Mouse (Mus musculus) liver, embryonic 13.5 days (tissue): ENCODE data around the gene Tlk2. TPM values are rescaled to one million over a fixed set of nuclear protein-coding genes. Genes with fewer than 3 reads are reported as not detected.

Source experiments
- ATAC-seq: fragments of 200-750 bp; cut with Nextera tagmentation; 2 replicates; pipeline ENCODE4 v1.8.0; 2017; ENCODE audit warnings: low read depth, mild to moderate bottlenecking, moderate number of reproducible peaks, moderate library complexity
- DNase-seq: peaks from one replicate; pipeline ENCODE4 v3.0.0; 2022
- H3K27ac ChIP-seq: fragments of 300-500 bp; sonication (generic); 2 replicates; pipeline ENCODE4 v1.5.1; 2015; ENCODE audit warnings: moderate library complexity, mild to moderate bottlenecking, inconsistent platforms
- H3K27me3 ChIP-seq: fragments of 300-500 bp; sonication (generic); 2 replicates; pipeline ENCODE4 v1.6.1; 2015; ENCODE audit warnings: mild to moderate bottlenecking, inconsistent platforms
- H3K36me3 ChIP-seq: fragments of 300-500 bp; sonication (generic); 2 replicates; pipeline ENCODE4 v1.6.1; 2015; ENCODE audit warnings: mild to moderate bottlenecking, inconsistent platforms
- H3K4me1 ChIP-seq: fragments of 300-500 bp; sonication (generic); replicated peaks from 2 replicates; pipeline ENCODE4 v1.6.1; 2015; ENCODE audit warnings: inconsistent platforms
- H3K4me2 ChIP-seq: fragments of 300-500 bp; sonication (generic); 2 replicates; pipeline ENCODE4 v1.6.1; 2015; ENCODE audit warnings: inconsistent platforms, mild to moderate bottlenecking, moderate library complexity
- H3K4me3 ChIP-seq: fragments of 300-500 bp; sonication (generic); replicated peaks from 2 replicates; pipeline ENCODE4 v1.5.1; 2015; ENCODE audit warnings: mild to moderate bottlenecking, inconsistent platforms
- H3K9ac ChIP-seq: fragments of 300-500 bp; sonication (generic); 2 replicates; pipeline ENCODE4 v1.6.1; 2015; ENCODE audit warnings: mild to moderate bottlenecking, inconsistent platforms
- H3K9me3 ChIP-seq: fragments of 300-500 bp; sonication (generic); replicated peaks from 2 replicates; pipeline ENCODE4 v1.6.1; 2016; ENCODE audit warnings: inconsistent platforms
- WGBS: fragments of 180-500 bp; shearing (Covaris S2); methylation state at CpG from one replicate; pipeline ENCODE4 v1.1.7; 2015; ENCODE audit not compliant: insufficient replicate concordance; 5-methylcytosine and 5-hydroxymethylcytosine counted together
- polyA plus RNA-seq: library from polyadenylated mRNA; unstranded; fragments of >200 nt; fragmentation: Nextera tagmentation; extraction: Ambion mirVana; gene quantifications from 2 replicates; pipeline ENCODE4 v1.2.1, GENCODE M21; 2015

Gene Tlk2
- polyA plus RNA-seq, 1 experiment from 2014 or later, result 8.0 TPM

DNA sequence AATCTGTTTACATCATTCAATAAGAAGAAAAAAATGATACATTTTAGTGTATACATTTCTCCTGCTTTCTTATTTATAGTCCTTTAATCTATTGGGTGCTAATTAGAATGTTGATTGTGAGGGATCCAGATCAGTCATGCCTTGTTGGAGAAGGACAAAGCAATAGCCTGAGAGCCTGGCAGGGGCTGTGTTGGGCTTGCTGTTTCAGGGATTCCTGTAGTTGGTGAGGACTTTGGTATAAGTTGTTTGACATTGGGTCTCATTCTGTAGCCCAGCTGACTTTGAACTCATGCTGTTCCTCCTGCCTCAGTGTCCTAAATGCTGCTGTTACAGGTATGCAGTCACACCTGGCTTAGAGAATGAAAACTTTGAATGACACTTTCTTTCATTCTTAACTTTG is 85.9 kb downstream of the Tlk2 start:
- Histone ChIP-seq H3K9ac (no peak overlapping the region), H3K36me3 (peaks cover 74% of the 10 kb centered on the region), H3K27ac (no peak overlapping the region), H3K9me3 (no peaks in the 10 kb centered on the region), H3K4me2 (no peak overlapping the region), H3K4me1 (no peaks in the 10 kb centered on the region), H3K27me3 (no peaks in the 10 kb centered on the region), H3K4me3 (no peak overlapping the region)
- DNase-seq (no peak), ATAC-seq (no peak)

DNA sequence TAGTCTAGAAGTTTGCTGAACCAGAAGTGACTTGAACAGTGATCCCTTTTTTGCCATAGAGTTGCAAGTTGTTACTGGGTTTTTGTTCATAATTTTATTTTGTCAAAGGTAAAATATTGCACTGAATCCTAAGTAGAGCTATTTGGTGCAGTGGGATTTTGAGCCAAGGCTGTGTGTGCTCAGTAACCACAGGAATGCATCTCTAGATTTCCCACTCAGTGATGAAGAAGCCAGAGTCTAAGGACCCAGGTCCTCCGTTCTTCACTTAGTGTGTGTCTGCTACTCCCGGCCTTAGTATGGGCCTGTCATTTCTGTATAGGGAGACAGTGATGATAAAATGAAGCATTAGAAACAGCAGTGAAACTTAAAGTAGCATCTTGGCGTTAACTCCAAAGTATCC is 86.4 kb downstream of the Tlk2 start:
- Histone ChIP-seq H3K4me2 (no peak overlapping the region), H3K4me3 (no peak overlapping the region), H3K9ac (no peak overlapping the region), H3K4me1 (no peaks in the 10 kb centered on the region), H3K36me3 (peaks cover 69% of the 10 kb centered on the region), H3K9me3 (no peaks in the 10 kb centered on the region), H3K27ac (no peak overlapping the region), H3K27me3 (no peaks in the 10 kb centered on the region)
- DNase-seq (no peak), ATAC-seq (no peak)
- WGBS, result 90% methylated on average over 3 of the region's 3 CpGs

DNA sequence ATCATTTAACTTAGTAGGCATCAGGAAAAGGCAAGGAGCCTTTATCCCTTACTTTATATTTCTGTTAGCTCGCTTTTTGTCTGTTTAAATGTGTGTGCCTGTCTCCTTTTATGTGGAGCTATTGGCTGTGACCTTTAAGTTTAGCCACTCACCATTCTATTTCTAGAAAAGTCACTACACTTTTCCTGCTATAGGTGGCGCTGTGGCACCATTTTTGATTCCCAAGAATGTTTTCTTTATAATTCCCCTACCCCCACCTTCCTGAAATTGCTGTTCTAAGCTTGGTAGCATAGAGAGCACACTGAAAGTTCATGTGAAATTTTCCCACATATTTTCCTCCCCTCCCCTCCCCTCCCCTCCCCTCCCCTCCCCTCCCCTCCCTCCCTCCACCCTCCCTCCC is 91.5 kb downstream of the Tlk2 start:
- H3K36me3 ChIP-seq, result peaks cover 60% of the 10 kb centered on the region
- H3K4me1 ChIP-seq, result no peaks in the 10 kb centered on the region
- no peak overlapping the region for H3K4me2 ChIP-seq
- no peaks in the 10 kb centered on the region for H3K9me3 ChIP-seq
- no peak overlapping the region for H3K27ac ChIP-seq
- no peaks in the 10 kb centered on the region for H3K27me3 ChIP-seq
- no peak for ATAC-seq
- no peak for DNase-seq
- no peak overlapping the region for H3K4me3 ChIP-seq
- 26% methylated on average over 2 of the region's 2 CpGs for WGBS
- no peak overlapping the region for H3K9ac ChIP-seq

DNA sequence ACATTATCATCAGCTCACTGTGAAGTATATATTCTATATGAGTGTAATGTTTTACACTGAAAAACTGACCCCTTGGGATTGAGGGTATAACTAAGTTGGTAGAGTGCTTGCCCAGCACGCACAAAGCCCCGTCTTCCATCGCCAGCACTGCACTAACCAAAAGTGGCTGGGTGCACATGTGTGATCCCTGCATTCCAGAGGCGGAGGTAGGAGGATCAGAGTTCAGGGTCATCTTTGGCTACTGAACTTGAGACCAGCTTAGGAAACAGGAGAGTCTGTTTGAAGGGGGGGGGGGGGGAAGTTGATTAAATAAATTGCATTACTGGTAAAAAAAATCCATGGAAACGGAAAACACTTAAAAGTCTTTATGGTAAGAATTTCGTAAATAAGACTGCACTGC is 101.8 kb downstream of the Tlk2 start:
- Histone ChIP-seq H3K36me3 (peaks cover 91% of the 10 kb centered on the region), H3K4me2 (no peak overlapping the region), H3K4me1 (no peaks in the 10 kb centered on the region), H3K4me3 (no peak overlapping the region), H3K27ac (no peak overlapping the region), H3K9me3 (no peaks in the 10 kb centered on the region), H3K27me3 (no peaks in the 10 kb centered on the region), H3K9ac (no peak overlapping the region)
- ATAC-seq (no peak), DNase-seq (no peak)
- 86% methylated on average over 6 of the region's 6 CpGs for WGBS

DNA sequence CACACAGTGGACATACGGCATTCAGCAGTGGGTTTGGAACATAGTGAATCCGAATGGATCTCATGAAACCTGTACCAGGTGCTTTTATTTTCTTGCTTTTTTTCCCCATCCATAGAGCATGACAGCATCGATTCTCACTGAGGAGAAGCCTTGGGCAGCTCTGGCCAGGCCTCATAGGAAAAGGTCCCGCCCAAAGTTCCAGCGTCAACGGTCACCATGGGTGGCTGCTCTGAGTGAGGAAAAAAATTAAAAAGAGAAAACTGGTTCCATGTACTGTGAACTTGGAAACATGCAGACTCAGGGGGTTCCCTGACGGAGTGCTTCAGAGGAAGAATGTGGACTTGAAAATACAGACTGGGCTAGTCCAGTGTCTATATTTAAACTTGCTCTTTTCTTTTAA is 102.7 kb downstream of the Tlk2 start:
- Histone ChIP-seq H3K9ac (no peak overlapping the region), H3K4me2 (no peak overlapping the region), H3K27me3 (no peaks in the 10 kb centered on the region), H3K27ac (no peak overlapping the region), H3K9me3 (no peaks in the 10 kb centered on the region), H3K36me3 (peaks cover 91% of the 10 kb centered on the region), H3K4me3 (no peak overlapping the region), H3K4me1 (0 out of 2 replicates have a peak, but pooled peaks cover 3% of the 10 kb centered on the region)
- 92% methylated on average over 7 of the region's 7 CpGs for WGBS
- ATAC-seq (no peak), DNase-seq (no peak)

DNA sequence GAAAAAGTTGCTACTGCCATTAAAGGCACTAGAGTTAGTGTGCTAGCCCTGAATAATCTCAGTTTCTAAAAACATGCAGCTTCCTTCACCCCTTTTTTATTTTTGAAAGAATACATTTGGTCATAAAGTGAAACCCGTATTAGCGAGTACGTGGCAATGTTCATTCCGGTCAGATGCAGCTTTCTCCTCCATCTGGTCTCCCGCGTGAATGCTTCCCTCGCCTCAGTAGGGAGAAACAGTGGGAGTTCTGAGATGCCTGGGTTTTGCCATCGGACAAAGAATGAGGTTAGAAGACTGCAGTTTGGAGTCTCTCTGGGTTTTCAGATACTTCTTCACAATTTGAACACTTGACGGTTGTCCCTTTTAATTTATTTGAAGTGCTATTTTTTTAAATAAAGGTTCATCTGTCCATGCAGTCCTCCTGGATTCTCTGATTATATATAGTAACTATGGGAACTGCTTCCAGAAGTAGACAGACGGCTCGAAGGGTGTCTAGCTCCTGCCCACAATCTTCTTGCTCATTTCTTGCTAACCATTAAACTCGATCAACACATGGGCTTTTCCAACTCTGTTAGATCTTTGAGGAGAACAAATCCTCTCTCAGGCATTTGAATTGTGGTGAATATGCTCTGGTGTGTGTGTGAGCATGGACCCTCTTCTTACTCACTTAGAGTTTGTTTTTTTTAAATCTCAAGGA is 103.3 kb downstream of the Tlk2 start:
- Histone ChIP-seq H3K27me3 (no peaks in the 10 kb centered on the region), H3K36me3 (peaks cover 88% of the 10 kb centered on the region), H3K9me3 (no peaks in the 10 kb centered on the region), H3K9ac (no peak overlapping the region), H3K4me2 (no peak overlapping the region), H3K4me1 (0 out of 2 replicates have a peak, but pooled peaks cover 3% of the 10 kb centered on the region), H3K27ac (no peak overlapping the region), H3K4me3 (no peak overlapping the region)
- WGBS, result 91% methylated on average over 12 of the region's 12 CpGs
- no peak for DNase-seq
- no peak for ATAC-seq

DNA sequence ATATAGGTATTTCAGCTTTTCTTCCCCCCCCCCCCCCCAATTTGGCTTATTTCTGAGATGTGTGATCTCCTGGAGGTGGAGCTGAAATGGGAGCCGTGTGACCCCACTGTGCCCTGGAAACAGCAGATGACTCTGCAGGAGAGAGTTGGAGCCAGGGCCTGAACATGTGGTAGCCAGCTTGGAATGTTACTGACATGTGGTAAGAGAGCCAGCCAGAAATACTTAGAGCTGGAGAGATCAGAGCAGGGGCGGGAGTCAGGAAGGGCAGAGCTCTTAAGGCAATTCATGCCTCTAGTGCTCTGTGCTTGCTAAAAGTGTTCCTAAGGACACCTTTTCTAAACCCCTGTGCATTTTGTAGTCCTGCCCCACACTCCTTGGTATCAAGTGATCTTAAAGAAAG is 103.9 kb downstream of the Tlk2 start:
- H3K4me3 ChIP-seq, result no peak overlapping the region
- H3K4me1 ChIP-seq, result 0 out of 2 replicates have a peak, but pooled peaks cover 3% of the 10 kb centered on the region
- H3K4me2 ChIP-seq, result no peak overlapping the region
- H3K27ac ChIP-seq, result no peak overlapping the region
- H3K9me3 ChIP-seq, result no peaks in the 10 kb centered on the region
- peaks cover 86% of the 10 kb centered on the region for H3K36me3 ChIP-seq
- ATAC-seq (no peak), DNase-seq (no peak)
- WGBS, result 81% methylated on average over 2 of the region's 2 CpGs
- no peak overlapping the region for H3K9ac ChIP-seq
- no peaks in the 10 kb centered on the region for H3K27me3 ChIP-seq

DNA sequence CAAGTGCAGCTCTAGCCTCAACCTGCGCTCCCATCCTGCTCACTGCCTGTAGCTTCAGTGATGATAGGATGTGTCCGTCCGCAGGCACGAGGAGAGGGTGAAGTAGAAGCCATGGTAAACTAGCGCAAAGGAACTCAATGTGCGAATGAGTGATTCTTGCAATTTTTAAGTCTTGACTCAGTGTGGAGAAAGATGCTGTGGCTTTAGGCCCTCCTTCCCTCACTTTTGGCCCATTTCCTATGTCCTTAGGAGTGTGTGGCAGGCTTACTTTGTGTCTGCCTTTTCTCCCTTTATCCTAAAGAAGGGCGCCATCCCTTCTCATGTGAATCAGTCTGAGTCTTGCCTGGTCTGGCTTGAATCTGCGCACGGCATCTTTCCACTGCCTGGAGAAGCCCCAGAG is 104.4 kb downstream of the Tlk2 start:
- Histone ChIP-seq H3K9me3 (no peaks in the 10 kb centered on the region), H3K4me3 (no peak overlapping the region), H3K36me3 (peaks cover 84% of the 10 kb centered on the region), H3K27me3 (no peaks in the 10 kb centered on the region), H3K4me2 (no peak overlapping the region), H3K9ac (no peak overlapping the region), H3K27ac (no peak overlapping the region), H3K4me1 (0 out of 2 replicates have a peak, but pooled peaks cover 3% of the 10 kb centered on the region)
- 91% methylated on average over 9 of the region's 9 CpGs for WGBS
- ATAC-seq, result no peak
- DNase-seq, result no peak

DNA sequence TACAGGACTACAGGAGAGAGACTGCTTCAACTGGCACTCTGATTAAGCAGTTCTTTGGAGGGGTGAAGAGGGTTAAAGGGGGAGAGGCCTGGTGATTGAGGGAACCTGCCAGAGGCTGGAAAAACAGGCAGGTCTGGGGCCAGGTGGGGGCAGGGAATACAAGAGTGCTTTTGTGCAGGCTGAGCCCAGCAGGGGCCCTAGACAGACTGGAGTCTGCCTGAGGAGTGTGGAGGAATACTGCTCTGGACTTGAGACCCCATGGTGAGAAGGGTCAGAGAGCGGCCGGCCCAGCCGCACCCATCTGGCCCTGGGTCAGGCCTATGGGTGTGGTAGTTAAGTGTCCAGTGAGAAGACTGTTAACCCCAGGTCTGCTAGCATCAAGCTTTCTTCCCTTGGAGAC is 107.1 kb downstream of the Tlk2 start:
- WGBS, result 89% methylated on average over 3 of the region's 3 CpGs
- H3K27ac ChIP-seq, result no peak overlapping the region

DNA sequence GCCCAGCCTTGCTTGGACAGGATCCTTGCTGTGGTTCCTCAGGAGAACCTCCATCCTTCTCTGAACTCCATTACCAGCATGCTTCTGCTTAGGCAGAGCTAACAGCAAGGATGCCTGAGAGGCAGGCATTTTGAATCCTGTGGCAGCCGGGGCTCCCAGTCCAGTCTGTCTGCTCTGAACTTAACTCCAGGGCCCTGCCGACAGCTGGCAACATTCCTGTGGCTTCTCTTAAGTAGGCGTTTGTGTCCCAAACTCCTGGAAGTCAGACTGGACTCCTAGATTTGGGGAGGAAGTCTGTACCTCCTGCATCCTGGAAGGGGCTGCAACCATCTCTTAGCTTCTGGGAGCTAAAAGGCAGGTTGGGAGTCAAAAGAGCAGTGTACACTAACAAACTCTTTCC is 110.8 kb downstream of the Tlk2 start:
- Histone ChIP-seq H3K4me2 (no peak overlapping the region), H3K27ac (no peak overlapping the region), H3K4me1 (peaks cover 20% of the 10 kb centered on the region), H3K36me3 (peaks cover 26% of the 10 kb centered on the region), H3K4me3 (no peak overlapping the region), H3K9me3 (no peaks in the 10 kb centered on the region), H3K9ac (no peak overlapping the region), H3K27me3 (peaks cover 54% of the 10 kb centered on the region)
- ATAC-seq (no peak), DNase-seq (no peak)
- 68% methylated on average over 3 of the region's 3 CpGs for WGBS

More for the DNA sequence above, 107.1 kb downstream of the Tlk2 start:
- Histone ChIP-seq H3K4me3 (no peak overlapping the region), H3K4me1 (0 out of 2 replicates have a peak, but pooled peaks cover 3% of the 10 kb centered on the region), H3K27me3 (peaks cover 17% of the 10 kb centered on the region), H3K36me3 (peaks cover 61% of the 10 kb centered on the region), H3K9me3 (no peaks in the 10 kb centered on the region), H3K4me2 (no peak overlapping the region), H3K9ac (no peak overlapping the region)
- ATAC-seq (peak; percentile 38; the same call in 1 of the 2 replicates), DNase-seq (no peak)

DNA sequence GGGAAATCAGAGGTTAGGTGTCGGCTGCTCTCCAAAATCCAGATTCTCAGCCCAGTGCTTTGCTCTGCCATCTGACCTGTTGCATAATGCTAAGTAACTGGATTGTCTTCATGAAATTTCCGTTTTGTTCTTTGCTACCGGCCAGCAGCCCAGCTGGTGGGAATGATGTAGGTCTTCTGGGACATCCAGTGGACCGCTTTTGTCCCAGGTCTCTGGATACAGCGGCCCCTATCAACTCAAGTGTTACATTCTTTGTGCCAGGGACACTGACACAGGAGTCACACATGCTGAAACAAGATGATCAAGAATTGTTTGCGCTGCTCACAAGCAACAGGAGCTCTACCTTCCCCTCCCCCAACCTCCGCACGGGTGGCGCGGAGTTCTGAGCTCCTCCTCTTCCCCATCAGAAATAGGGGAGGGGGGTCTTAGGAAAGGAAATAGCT is 113.1 kb downstream of the Tlk2 start:
- Histone ChIP-seq H3K9me3 (no peaks in the 10 kb centered on the region), H3K27ac (peak overlapping the region; percentile 43; the same call in 1 of the 2 replicates)
- 12% methylated on average over 10 of the region's 10 CpGs for WGBS

More for the DNA sequence above, 113.1 kb downstream of the Tlk2 start:
- Histone ChIP-seq H3K4me1 (peaks cover 16% of the 10 kb centered on the region), H3K36me3 (peaks cover 5% of the 10 kb centered on the region), H3K4me3 (peak overlapping the region; percentile 46; the same call in 1 of the 2 replicates), H3K9ac (no peak overlapping the region), H3K4me2 (peak overlapping the region; percentile 55), H3K27me3 (peaks cover 71% of the 10 kb centered on the region)
- ATAC-seq, result no peak
- no peak for DNase-seq
